Mouse (Mus musculus): ENCODE data around the gene Gm27021. TPM values are rescaled to one million over a fixed set of nuclear protein-coding genes. Genes with fewer than 3 reads are reported as not detected.

Gm27021 gene
- polyA plus RNA-seq, 1 experiment = not detected

DNA sequence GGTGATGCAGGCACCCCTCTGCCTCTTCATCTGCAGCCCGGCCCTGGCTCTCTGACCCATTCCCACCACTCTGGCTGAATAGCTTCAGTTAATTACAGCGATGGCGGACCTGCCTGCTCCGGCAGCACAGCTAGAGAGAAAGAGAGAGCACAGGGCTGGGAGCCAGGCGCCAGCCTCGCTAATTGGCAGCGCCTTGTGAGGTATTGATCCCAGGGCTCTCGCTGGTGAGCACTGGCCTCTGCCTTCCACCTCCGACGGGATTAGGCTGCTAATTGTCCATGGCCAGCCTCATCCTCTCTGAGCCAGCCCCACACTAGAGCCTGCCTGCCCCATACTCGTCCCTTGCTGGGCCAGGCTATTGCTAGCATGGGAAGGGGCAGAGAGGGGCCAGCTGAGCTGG lies 108.2 kb downstream of the Gm27021 start:
- no peak overlapping the region for H3K27ac ChIP-seq (ENCODE audit: insufficient read depth, low read length)
- H3K27me3 ChIP-seq (ENCODE audit: control insufficient read depth, insufficient read depth, low read length, poor library complexity, severe bottlenecking) = no peaks in the 10 kb centered on the region
- no peak overlapping the region for H3K4me3 ChIP-seq (ENCODE audit: low read depth, low read length)
- no peak overlapping the region for H3K9ac ChIP-seq (ENCODE audit: low read depth, poor library complexity, severe bottlenecking)
- no peaks in the 10 kb centered on the region for H3K9me3 ChIP-seq (replicated peaks; ENCODE audit: control insufficient read depth, insufficient read depth, low read length, poor library complexity, severe bottlenecking)
- peaks cover 37% of the 10 kb centered on the region for H3K36me3 ChIP-seq (ENCODE audit: control insufficient read depth, insufficient read depth, low read length, poor library complexity, severe bottlenecking)
- TF ChIP-seq EP300 (IDR thresholded peaks at IDR 0.05; ENCODE audit: insufficient read depth, low read depth, low read length) (no peak), POLR2A (IDR thresholded peaks at IDR 0.05; ENCODE audit: insufficient read depth, low read length) (no peak), CTCF (IDR thresholded peaks at IDR 0.05; ENCODE audit: low read depth, low read length) (no peak)
- H3K4me1 ChIP-seq (ENCODE audit: control insufficient read depth, insufficient read depth, low read length) = peaks cover 8% of the 10 kb centered on the region

Other genes starting within 250 kb of the Gm27021 start
- 51.3 and 52.0 TPM in 2 replicates for gene Gins2, start 78.8 kb downstream of the Gm27021 start, polyA plus RNA-seq (2011; ENCODE audit: insufficient read depth, insufficient read length, low read depth, missing spikeins)
- gene 1190005I06Rik, start 20.4 kb downstream of the Gm27021 start, polyA plus RNA-seq (2011; ENCODE audit: insufficient read depth, insufficient read length, low read depth, missing spikeins) = 12.4 and 17.7 TPM in 2 replicates
- gene Cox4i1, start 143 bp upstream of the Gm27021 start, polyA plus RNA-seq (2011; ENCODE audit: insufficient read depth, insufficient read length, low read depth, missing spikeins) = 605 and 624 TPM in 2 replicates
- 124 and 141 TPM in 2 replicates for gene Emc8, start 494 bp upstream of the Gm27021 start, polyA plus RNA-seq (2011; ENCODE audit: insufficient read depth, insufficient read length, low read depth, missing spikeins)
- 0.91 and 1.4 TPM in 2 replicates for gene Irf8, start 68.3 kb upstream of the Gm27021 start, polyA plus RNA-seq (2011; ENCODE audit: insufficient read depth, insufficient read length, low read depth, missing spikeins)